Mouse (Mus musculus) inflammation-experienced regulatory T-cells, adult 6 months (primary cell): ENCODE measurements at regions not wholly inside any gene's neighbourhood (a gene's known extent, or its start where the extent isn't known, plus 50 kb on each side); places are given as distances from the start of the nearest gene placed in this dataset.

Source experiments
- ATAC-seq: one replicate; pipeline ENCODE4 v1.8.0; 2017

- ATAC-seq, result no peak
Measured at GRCm38 (mm10) chr10:53434376-53435171, 54.8 kb upstream of the Cep85l start.

DNA sequence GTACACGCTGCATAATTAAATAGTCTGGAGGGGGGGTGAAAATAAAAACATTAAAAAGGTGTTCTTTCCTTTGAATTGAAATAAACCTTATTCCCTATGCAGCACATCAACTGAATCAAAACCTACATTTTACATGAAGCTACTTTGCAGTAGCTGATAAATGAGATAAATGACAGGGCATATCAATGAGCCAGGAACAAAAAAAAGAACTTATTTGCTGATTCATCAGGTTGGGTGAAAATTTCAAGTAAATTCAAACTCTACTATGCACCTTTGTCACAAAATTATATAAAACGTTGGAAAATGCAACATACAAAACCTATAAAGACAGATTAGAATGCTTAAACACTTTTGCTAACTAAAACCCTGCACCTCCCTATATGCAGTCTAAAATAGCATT lies 53.0 kb upstream of the Cep85l start:
- ATAC-seq, result no peak

DNA sequence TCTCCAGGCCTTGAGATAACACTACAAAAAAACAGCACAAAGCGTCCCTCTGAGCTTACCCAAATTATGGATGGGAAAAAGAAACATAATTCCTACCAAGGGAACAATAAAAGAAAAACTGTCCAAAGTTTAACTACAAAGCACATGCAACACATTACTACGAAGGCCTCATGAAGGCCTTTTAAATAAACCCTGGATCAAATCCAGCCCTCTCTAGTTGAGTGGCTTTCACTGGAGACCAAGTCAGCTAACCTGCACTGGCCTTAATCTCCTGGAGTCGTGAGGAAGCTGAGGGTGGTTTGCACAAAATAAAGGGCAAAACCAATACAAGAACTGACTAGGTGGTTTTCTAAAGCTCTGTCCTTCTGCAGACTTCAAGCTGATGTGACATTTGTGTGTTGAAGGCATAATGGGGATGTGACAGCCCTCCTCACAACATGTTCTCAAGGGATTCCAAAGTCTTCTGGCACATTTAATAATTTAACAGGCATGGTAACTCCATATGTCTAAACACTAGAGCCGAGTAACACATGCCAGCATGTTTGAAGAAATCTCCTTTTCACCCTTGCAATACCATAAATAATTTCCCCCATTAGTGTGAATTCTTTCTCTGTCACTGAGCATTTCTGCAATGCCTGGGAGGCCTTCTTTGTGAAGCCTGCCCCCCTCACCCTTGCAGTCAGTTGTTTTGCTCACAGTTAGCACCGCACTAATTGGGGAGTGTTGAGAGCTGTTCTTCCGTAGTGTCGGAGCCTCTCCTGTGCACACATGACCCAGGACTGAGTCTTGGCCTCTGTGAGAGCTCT lies 50.0 kb upstream of the Cep85l start:
- no peak for ATAC-seq
